Mouse (Mus musculus): ENCODE results near the gene Lactbl1.

Gene Lactbl1

DNA sequence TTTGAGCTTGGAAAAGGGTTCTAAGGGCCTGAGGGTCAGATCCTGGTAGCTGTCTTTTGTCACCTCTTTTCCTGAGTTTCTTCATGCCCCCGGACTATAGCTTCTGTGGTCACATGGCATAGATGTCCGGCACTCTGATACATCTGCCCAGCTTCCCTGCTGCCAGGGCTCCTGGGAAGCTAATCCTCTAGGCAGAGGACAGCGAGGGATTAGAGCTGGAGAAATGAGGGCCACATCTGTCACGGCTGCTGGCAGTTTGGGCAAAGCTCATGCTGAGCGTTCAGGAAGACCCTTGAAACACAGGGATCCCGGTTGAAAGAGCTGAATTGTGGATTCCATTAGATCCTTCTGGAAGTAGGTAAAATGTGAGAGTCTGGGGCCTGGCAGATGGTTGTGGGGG, at the start of gene Lactbl1:
Gene Lactbl1 (plus strand): TSS at position 234 of the 400 bp plus-strand sequence.
- DNase-seq (ENCODE audit: low spot score in 2 of 2) = no peak

GRCm38 (mm10) chr4:136581885-136582284, 40.5 kb upstream of the Lactbl1 start:
- DNase-seq (ENCODE audit: low spot score in 2 of 2) = no peak

- no peak for DNase-seq (ENCODE audit: low spot score in 2 of 2)
These were observed 35.1 kb upstream of the Lactbl1 start for GRCm38 (mm10) chr4:136587221-136587827.

GRCm38 (mm10) chr4:136588003-136588402, 34.4 kb upstream of the Lactbl1 start:
- no peak for DNase-seq (ENCODE audit: low spot score in 2 of 2)

DNA sequence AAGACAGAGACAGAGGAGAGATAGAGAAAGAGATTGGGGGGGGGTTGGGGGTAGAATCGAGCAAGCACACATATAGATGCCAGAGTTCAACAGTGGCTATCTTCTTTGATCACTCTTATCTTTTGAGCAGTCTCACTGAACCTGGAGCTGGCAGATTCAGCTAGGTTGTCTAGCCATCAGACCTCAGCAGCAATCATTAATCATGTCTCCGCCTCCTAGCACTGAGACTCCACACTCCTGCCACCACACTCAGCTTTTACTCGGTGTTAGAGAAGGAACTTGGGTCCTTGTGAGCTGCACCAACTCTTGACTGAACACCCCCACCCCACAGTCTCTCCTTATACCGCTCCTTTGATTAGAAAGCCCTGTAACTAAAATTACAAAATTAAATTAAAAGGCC, 30.3 kb upstream of the Lactbl1 start:
- DNase-seq (ENCODE audit: low spot score in 2 of 2) = no peak

GRCm38 (mm10) chr4:136594006-136594405, 28.4 kb upstream of the Lactbl1 start:
- DNase-seq (ENCODE audit: low spot score in 2 of 2) = no peak

DNA sequence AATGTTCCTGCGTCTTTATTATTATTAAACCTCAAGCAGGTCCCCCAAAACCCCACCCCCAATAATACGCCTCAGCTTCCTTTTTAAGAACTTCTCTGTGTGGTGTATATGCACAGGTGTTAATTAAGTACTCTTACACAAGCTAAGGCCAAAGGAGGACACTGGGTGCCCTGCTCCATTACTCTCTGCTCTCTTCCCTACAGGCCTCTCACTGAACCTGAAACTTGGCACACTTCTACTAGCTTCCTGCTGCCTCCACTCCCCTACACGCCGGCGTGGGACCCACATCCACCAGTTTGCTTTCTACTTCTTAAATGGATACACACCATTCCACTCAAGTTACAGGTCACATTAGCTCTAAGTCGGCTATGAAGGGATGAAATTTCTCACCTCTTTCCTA, 27.2 kb upstream of the Lactbl1 start:
- DNase-seq (ENCODE audit: low spot score in 2 of 2) = no peak

- no peak for DNase-seq (ENCODE audit: low spot score in 2 of 2)
These were observed 24.0 kb upstream of the Lactbl1 start for GRCm38 (mm10) chr4:136598268-136598876.

GRCm38 (mm10) chr4:136599869-136600268, 22.6 kb upstream of the Lactbl1 start:
- no peak for DNase-seq (ENCODE audit: low spot score in 2 of 2)

- DNase-seq (ENCODE audit: low spot score in 2 of 2) = no peak
These were observed 21.9 kb upstream of the Lactbl1 start for GRCm38 (mm10) chr4:136600536-136600935.

- peak; percentile 41 to 62 for DNase-seq (ENCODE audit: low spot score in 2 of 2)
These were observed 20.9 kb upstream of the Lactbl1 start for GRCm38 (mm10) chr4:136601476-136601875.

- peak; percentile 30 to 37 for DNase-seq (ENCODE audit: low spot score in 2 of 2)
These were observed 20.3 kb upstream of the Lactbl1 start for GRCm38 (mm10) chr4:136602018-136602554.

DNA sequence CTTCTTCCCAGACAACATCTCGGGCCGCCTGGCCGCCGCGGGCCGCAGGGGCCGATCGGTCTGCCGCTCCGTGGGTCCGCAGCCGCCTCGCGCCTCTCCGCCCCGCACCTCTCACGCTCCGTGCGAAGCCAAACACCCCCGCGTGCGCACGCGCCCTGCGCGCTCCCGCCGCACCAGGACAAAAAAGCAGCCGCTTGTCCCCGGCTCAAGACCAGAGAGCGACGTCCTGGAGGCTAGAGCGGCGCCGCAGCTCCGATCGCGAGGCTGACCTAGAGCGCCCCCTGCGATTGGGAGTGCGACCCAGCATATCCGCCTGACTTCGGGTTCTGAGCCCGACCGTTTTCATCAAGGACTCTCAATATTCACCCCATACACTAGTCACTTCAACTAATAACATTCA, 19.9 kb upstream of the Lactbl1 start, which contains the start of gene Kdm1a:
Gene Kdm1a (minus strand): TSS at position 156 of the 400 bp plus-strand sequence.
- DNase-seq (ENCODE audit: low spot score in 2 of 2) = peak; percentile 95 to 96

- no peak for DNase-seq (ENCODE audit: low spot score in 2 of 2)
These were observed 16.5 kb upstream of the Lactbl1 start for GRCm38 (mm10) chr4:136605756-136606485.

DNA sequence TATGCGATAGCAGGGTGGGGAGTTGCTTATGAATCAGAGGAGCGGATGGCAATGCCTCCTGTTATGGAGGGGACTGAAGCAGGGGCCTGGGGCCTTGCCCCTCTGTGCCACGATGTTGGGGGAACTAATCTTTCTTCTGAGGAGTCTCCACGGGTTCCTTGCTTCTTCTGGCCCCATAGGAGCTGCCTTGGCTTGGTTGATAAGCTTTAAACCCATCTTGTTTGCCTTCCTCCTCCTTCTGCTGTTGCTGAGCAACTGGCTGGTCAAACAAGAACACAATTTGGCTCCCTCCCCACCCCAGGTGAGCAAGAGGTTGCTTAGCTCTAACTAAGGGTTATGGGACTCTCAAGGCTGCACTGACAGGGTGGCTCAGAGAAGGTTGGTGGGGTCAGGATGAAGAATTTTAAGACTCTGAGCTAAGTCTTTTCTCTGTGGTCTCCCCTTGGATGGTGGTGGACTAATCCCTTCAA, 12.0 kb upstream of the Lactbl1 start, which contains the start of gene Tex46:
Gene Tex46 (plus strand): TSS at position 51 of the 470 bp plus-strand sequence.
- DNase-seq (ENCODE audit: low spot score in 2 of 2) = no peak

- DNase-seq (ENCODE audit: low spot score in 2 of 2) = no peak
These were observed 8.8 kb upstream of the Lactbl1 start for GRCm38 (mm10) chr4:136613657-136614056.

GRCm38 (mm10) chr4:136621336-136621735, 1.1 kb upstream of the Lactbl1 start:
- peak; percentile 18 to 64 for DNase-seq (ENCODE audit: low spot score in 2 of 2)

- DNase-seq (ENCODE audit: low spot score in 2 of 2) = no peak
These were observed 465 bp upstream of the Lactbl1 start for GRCm38 (mm10) chr4:136621956-136622355.

DNA sequence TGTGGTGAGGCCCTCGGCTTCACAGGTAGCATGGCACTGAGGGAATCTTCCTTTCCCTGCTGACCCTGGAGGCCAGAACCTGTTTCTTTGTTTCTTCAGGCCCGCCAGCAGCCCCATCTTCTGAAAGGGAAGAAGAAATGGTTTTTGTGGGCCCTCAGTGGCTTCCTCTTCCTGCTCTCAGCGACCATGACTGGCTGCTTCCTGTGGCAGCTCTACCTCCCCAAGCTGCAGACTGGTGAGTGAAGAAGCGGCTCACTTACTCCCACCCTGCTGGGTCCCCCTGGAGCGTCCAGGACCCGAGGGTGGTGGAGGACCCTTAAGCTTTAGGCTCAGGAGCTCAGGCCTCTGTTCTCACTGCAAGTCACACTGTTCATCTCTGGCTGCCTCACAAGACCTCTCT, 4.2 kb downstream of the Lactbl1 start:
- no peak for DNase-seq (ENCODE audit: low spot score in 2 of 2)

DNA sequence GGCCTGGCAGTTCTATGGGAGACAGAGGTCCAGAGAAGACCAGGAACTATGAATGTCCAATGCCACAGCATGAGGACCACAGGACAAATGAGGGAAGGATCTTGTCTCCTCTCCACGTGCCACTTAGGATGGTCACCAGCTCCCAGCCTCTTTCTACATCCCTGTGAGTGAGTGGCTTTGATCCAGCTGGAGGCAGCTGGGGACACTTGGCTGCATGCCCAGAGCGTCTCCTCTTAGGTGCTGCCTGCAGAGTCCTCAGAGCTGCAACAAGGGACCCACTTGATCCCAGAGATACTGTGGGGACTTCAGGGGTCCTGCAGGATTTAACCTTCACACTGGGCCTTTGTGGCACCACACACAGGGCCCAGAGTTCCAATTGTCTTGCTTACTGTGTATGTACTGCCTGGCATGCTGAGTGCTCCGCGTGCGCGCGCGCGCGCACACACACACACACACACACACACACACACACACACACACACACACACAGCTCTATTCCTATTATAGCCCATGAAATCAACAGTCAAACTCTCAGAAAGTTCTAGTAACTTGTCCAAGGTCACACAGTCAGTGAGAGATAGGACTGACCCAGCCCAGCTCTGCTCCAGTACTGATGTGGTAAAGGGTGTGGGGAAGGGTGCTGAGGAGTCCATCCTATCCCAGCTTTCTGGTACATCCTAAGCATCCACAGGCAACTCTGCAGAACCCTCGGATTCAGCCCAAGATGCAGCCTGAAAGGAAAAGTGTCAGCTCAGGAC, 9.0 kb downstream of the Lactbl1 start:
- DNase-seq (ENCODE audit: low spot score in 2 of 2) = peak in 1 of 2 experiments; percentile 49

DNA sequence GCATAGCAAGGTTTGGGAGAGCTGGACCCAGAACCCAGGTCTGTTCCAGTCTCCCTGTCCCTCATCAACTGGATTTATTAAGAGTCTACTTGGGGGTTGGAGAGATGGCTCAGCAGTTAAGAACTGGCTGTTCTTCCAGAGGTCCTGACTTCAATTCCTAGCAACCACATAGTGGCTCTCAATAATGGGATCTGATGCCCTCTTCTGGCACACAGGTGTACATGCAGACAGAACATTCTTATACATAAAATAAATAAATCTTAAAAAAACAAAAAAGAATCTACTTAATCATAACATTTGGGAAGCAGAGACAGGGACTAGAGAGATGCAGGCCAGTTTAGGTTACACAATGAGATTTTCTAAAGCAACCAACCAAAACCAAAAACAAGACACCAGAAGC, 13.6 kb downstream of the Lactbl1 start:
- no peak for DNase-seq (ENCODE audit: low spot score in 2 of 2)

- no peak for DNase-seq (ENCODE audit: low spot score in 2 of 2)
These were observed 14.1 kb downstream of the Lactbl1 start for GRCm38 (mm10) chr4:136636511-136636910.
